10 mouse cellular contexts compared by ENCODE assay signal in genomic region chr11:76363636-76364035, GRCm38 (mm10). TPM values are rescaled to one million over a fixed set of nuclear protein-coding genes. Genes with fewer than 3 reads are reported as not detected.
DNase-seq lines count a peak whose midpoint lies in the region; ATAC-seq and TF ChIP-seq lines count a peak whose summit lies in the region.
"Had no signal": no experiment of that assay in that cellular context is flagged by ENCODE, and none has a peak within 500 bp of the region (broad histone marks: within the 10 kb centered on the region; RNA-seq: fewer than 3 reads in every experiment).

No protein-coding gene starts in this region.

- H3K36me3 ChIP-seq in hindbrain, postnatal 0 days (ENCODE audit: insufficient read depth, low read length), result no peaks in the 10 kb centered on the region
- no peaks in the 10 kb centered on the region for H3K36me3 ChIP-seq in neural tube, embryonic 15.5 days

- no peaks in the 10 kb centered on the region for H3K27me3 ChIP-seq in hindbrain, postnatal 0 days (ENCODE audit: insufficient read depth, low read length)
- H3K27me3 ChIP-seq in neural tube, embryonic 15.5 days (replicated peaks), result no peaks in the 10 kb centered on the region

- peaks cover 16% of the 10 kb centered on the region for H3K4me1 ChIP-seq in hindbrain, postnatal 0 days (ENCODE audit: insufficient read depth, low read length)
- peaks cover 36% of the 10 kb centered on the region for H3K4me1 ChIP-seq in neural tube, embryonic 15.5 days

- no peak for TF ChIP-seq CTCF in layer of hippocampus, adult 2 months (conservative IDR thresholded peaks at IDR 0.05)
- TF ChIP-seq CTCF in hindbrain, postnatal 0 days (IDR thresholded peaks at IDR 0.05; ENCODE audit: low read depth), result no peak

- 0 out of 2 replicates have a peak, but pooled peaks have one; percentile 32 for ATAC-seq in hindbrain, postnatal 0 days
- peak; percentile 45; the same call in 1 of the 2 replicates for ATAC-seq in neural tube, embryonic 15.5 days (ENCODE audit: low FRiP score)
- no peak for ATAC-seq in erythroid progenitor cell, adult 5-6 weeks (replicated peaks; ENCODE audit: low FRiP score, poor library complexity, severe bottlenecking)

- peak; percentile 28 for DNase-seq in adrenal gland, postnatal 14 days
- no peak for DNase-seq in adrenal gland, postnatal 4 days (ENCODE audit: low spot score in 2 of 2)
- DNase-seq in layer of hippocampus, adult 2 months (ENCODE audit: low spot score in 2 of 2), result no peak
- DNase-seq in layer of hippocampus, postnatal 25 days (ENCODE audit: extremely low spot score in 1 of 2, low spot score in 1 of 2), result no peak
- DNase-seq in hindbrain, postnatal 0 days (ENCODE audit: low spot score), result peak; percentile 65
- DNase-seq in left cerebral cortex, postnatal 36 days (ENCODE audit: low spot score in 2 of 2), result no peak
- DNase-seq: cerebellum, postnatal 14 days had no signal

- intact Hi-C loops in left cerebral cortex, postnatal 36 days (cut with DNase I), result no loop called here

- H3K4me2 ChIP-seq in hindbrain, postnatal 0 days (ENCODE audit: low read depth, low read length), result no peak overlapping the region
- peak overlapping the region; percentile 11; the same call in 1 of the 2 replicates for H3K4me2 ChIP-seq in neural tube, embryonic 15.5 days

- 0 out of 2 replicates have a peak overlapping the region, but pooled peaks have one; percentile 32 for H3K27ac ChIP-seq in layer of hippocampus, adult 2 months
- H3K27ac ChIP-seq in hindbrain, postnatal 0 days, result peak overlapping the region; percentile 45
- H3K27ac ChIP-seq in neural tube, embryonic 15.5 days (replicated peaks), result peak overlapping the region; percentile 72
- H3K27ac ChIP-seq: liver, embryonic 14.5 days had no signal

- no peak overlapping the region for H3K4me3 ChIP-seq in layer of hippocampus, adult 2 months
- H3K4me3 ChIP-seq in hindbrain, postnatal 0 days (ENCODE audit: low read length), result no peak overlapping the region
- H3K4me3 ChIP-seq in neural tube, embryonic 15.5 days (replicated peaks), result no peak overlapping the region

- WGBS in hindbrain, postnatal 0 days, result 13% methylated on average over 9 of the region's 9 CpGs
- WGBS in neural tube, embryonic 15.5 days, result 7% methylated on average over 9 of the region's 9 CpGs

- no peaks in the 10 kb centered on the region for H3K9me3 ChIP-seq in hindbrain, postnatal 0 days (ENCODE audit: low read length)
- H3K9me3 ChIP-seq in neural tube, embryonic 15.5 days (replicated peaks), result no peaks in the 10 kb centered on the region

- H3K9ac ChIP-seq in hindbrain, postnatal 0 days (replicated peaks; ENCODE audit: low read length), result no peak overlapping the region
- H3K9ac ChIP-seq in neural tube, embryonic 15.5 days (replicated peaks), result no peak overlapping the region
- H3K9ac ChIP-seq: liver, embryonic 14.5 days had no signal

RNA-seq across cellular contexts. Expression of gene Nxn, which starts 35.3 kb away (rescaled TPM):
- 20.0 and 26.2 TPM in 2 replicates for total RNA-seq in adrenal gland, postnatal 14 days (2021)
- total RNA-seq in adrenal gland, postnatal 4 days (2021), result 10 to 100 TPM; 26.4 to 28.3 TPM
- 10 to 100 TPM; 11.6 to 12.2 TPM for total RNA-seq in layer of hippocampus, adult 2 months (2021)
- total RNA-seq in layer of hippocampus, postnatal 25 days (2021), result 10 to 100 TPM in 1 of 2 experiments, 1 to 10 TPM in 1; 8.9 to 12.4 TPM
- total RNA-seq in hindbrain, postnatal 0 days (2014; rRNA removed), result 36.6 and 41.3 TPM in 2 replicates
- 21.2 and 22.3 TPM in 2 replicates for polyA plus RNA-seq in hindbrain, postnatal 0 days (2015; fragmentation: Nextera tagmentation; extraction: Ambion mirVana)
- polyA plus RNA-seq in neural tube, embryonic 15.5 days (2015; fragmentation: Nextera tagmentation; extraction: Ambion mirVana), result 27.3 and 29.8 TPM in 2 replicates
- total RNA-seq in erythroid progenitor cell, adult 5-6 weeks (2015; ENCODE audit: low replicate concordance), result 1.4 and 2.1 TPM in 2 replicates
- total RNA-seq in erythroid progenitor cell, adult 5-6 weeks (2017; ENCODE audit: low replicate concordance), result 0.98 TPM in 1 of 2 replicates, not detected in the other
- total RNA-seq in left cerebral cortex, postnatal 36 days (2021), result 10 to 100 TPM; 11.0 to 11.6 TPM

RNA-seq across cellular contexts. Expression of gene Timm22, which starts 43.1 kb away (rescaled TPM):
- 35.6 and 37.6 TPM in 2 replicates for total RNA-seq in adrenal gland, postnatal 14 days (2021)
- 10 to 100 TPM; 46.5 to 52.9 TPM for total RNA-seq in adrenal gland, postnatal 4 days (2021)
- total RNA-seq in layer of hippocampus, adult 2 months (2021), result 10 to 100 TPM; 28.6 to 29.4 TPM
- total RNA-seq in layer of hippocampus, postnatal 25 days (2021), result 10 to 100 TPM; 25.9 to 39.4 TPM
- 49.8 and 112 TPM in 2 replicates for total RNA-seq in hindbrain, postnatal 0 days (2014; rRNA removed)
- 104 and 106 TPM in 2 replicates for polyA plus RNA-seq in hindbrain, postnatal 0 days (2015; fragmentation: Nextera tagmentation; extraction: Ambion mirVana)
- polyA plus RNA-seq in neural tube, embryonic 15.5 days (2015; fragmentation: Nextera tagmentation; extraction: Ambion mirVana), result 107 and 108 TPM in 2 replicates
- 4.2 and 4.7 TPM in 2 replicates for total RNA-seq in erythroid progenitor cell, adult 5-6 weeks (2015; ENCODE audit: low replicate concordance)
- 2.3 and 4.0 TPM in 2 replicates for total RNA-seq in erythroid progenitor cell, adult 5-6 weeks (2017; ENCODE audit: low replicate concordance)
- total RNA-seq in left cerebral cortex, postnatal 36 days (2021), result 10 to 100 TPM; 38.3 to 38.4 TPM

Comparison
In these comparisons a context has a peak if more than half of its experiments do, and no peak if none do; other contexts are left out.
1. DNase-seq: peak in adrenal gland, postnatal 14 days (single experiment) and hindbrain, postnatal 0 days (single experiment); none in adrenal gland, postnatal 4 days (0 of 2), layer of hippocampus, adult 2 months (0 of 2), layer of hippocampus, postnatal 25 days (0 of 2) and left cerebral cortex, postnatal 36 days (0 of 2).
2. Peak in every context shown above with its lines, with median percentiles within 50 percentile points of each other: H3K27ac ChIP-seq.